Mouse (Mus musculus) left cerebral cortex, postnatal 10 days (tissue): ENCODE measurements around the gene Bhlhe23. TPM values are rescaled to one million over a fixed set of nuclear protein-coding genes. Genes with fewer than 3 reads are reported as not detected.
A peak's percentile ranks its signal among the peaks of the same experiment; 100 is the strongest.

Source experiments
- DNase-seq, 2 experiments: peaks; one replicate each; pipeline ENCODE4 v3.0.0; 2021 to 2022; ENCODE audit warnings: low spot score in 2 of 2, mixed read lengths in 1 of 2; ENCODE audit errors: extremely low spot score in 1 of 2
- intact Hi-C: fragments of 180-260 bp; cut with DNase I; formaldehyde crosslinking; loops from one replicate; pipeline ENCODE4 v1.15.1; 2025
- total RNA-seq, 2 experiments: library from RNA; stranded (reverse); gene quantifications; 2 replicates each; pipeline ENCODE4 v1.2.3; 2021

The Bhlhe23 gene
- total RNA-seq, 2 experiments from 2014 or later, result 0.30 to 0.45 TPM

DNA sequence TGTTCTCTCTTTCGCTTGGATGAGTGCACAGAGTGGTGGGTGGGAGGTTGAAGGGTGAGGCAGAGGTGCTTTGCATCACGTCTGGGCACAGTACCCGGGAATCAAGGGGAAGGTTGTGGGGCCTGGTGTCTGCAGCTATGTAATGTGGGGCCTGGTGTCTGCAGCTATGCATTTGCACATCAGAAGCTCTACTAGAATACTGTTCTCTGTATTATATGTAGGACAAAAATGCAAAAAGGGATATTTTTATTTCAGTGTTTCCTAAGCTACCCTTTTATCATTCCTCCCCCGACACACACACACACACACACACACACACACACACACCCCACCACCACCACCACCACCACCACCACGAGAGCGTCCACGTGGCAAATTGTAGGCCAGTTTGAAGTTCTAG, 41.5 kb downstream of the Bhlhe23 start:
- intact Hi-C loops, result no loop called here
- DNase-seq, result no peak

GRCm38 (mm10) chr2:180731984-180732383, 44.7 kb downstream of the Bhlhe23 start:
- intact Hi-C loops, result no loop called here
- DNase-seq, result no peak

DNA sequence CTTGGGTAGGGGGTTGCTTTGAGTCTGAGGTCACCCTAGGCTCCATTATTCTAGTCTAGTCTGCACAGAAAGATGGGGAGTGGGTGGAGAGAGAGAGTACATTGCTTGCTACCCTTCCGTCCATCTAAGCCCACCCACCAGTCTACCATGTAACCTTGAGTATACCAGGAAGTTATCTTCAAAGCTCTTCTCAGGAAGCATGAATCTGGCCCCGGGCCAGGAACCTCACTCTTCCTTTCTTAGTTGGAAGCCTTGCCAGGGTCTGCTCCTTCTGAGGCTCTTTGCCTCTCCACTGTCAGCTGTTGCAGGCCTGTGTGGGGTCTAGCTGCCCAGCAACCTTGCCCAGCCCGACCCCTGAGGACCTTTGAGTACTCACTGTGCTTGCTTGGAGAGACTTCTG, 45.7 kb downstream of the Bhlhe23 start:
- intact Hi-C loops, result no loop called here
- DNase-seq, result peak in 1 of 2 experiments; percentile 60

GRCm38 (mm10) chr2:180727613-180728021, 49.1 kb downstream of the Bhlhe23 start:
- DNase-seq, result no peak
- intact Hi-C loops, result no loop called here

DNA sequence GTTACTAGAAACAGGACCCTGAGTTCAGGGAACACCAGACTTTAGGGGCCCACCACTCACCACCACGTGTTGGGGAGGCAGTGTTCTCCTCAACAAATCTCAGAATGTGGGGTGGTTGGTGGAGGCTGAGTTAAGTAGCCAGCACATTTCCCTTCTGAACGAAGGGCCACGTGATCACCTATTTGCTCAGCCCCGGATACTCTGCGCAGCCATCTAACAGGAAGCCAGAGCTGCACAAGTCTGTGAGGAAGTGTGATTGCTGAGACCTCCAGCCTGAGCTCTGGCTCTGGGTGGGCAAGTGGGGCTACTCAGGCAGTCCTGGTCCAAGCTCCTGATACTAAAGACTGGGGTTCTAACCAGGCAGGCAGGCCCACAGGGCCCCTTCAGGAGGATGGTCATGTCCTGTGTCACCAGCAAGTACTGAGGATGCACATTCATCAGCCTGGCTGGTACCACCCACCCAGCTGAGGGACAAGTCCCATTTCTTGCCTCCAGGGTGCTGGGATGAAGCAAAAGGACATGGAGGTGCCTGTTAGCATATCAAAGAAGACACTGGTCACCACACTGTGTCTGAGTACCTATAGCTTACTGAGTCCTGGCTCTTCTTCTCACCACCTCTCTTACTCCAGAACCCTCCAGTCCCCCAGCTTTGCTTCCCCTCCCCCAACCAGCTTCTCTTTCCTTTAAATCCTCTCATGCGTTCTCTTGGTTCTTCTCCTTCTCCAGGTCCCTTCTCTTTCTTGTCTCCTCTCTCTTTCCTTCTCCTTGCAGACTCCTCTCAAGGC, 49.9 kb downstream of the Bhlhe23 start:
- intact Hi-C loops, result no loop called here
- no peak for DNase-seq

DNA sequence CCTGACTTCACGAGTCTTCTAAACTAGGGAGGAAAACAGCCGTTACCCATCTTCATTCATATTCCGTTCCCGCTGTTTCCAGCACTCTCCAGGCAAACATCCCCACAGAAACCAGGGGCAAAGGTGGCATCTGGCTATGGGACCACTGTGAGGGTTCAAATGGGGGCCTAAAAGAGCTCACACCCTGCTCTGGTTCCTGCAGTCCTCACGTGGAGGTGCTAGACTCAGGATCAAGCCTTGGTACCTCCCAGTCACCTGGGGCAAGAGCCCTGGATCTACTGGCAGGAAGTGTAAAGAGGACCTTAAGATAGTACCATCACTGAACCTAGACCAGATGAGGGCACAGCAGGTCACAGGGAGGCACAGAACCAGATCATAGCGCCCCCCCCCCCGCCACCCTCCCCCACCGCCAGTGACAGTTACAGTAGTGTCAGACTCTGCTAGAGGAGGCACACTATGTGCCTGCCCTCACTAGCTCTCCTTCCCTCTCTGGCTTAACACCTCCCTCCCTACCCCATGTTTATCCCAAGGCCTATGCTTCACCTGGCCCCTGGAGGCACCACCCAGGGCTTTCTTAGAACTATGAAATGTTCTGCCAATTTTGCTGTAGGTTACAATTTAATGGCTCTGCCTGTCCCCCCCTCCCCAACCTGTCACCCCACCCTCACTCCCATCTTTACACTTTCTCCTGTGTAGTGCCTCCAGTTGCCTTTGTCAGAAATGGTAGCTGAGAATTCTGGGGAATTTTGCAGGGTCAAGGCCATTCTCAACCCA, 50.7 kb downstream of the Bhlhe23 start:
- intact Hi-C loops, result no loop called here
- DNase-seq, result no peak

GRCm38 (mm10) chr2:180725414-180725778, 51.3 kb downstream of the Bhlhe23 start:
- no peak for DNase-seq
- intact Hi-C loops, result no loop called here

- intact Hi-C loops, result no loop called here
- peak in 1 of 2 experiments; percentile 61 for DNase-seq
Observed at GRCm38 (mm10) chr2:180724585-180725413, 51.9 kb downstream of the Bhlhe23 start, which contains the start of gene Slc17a9. Gene Slc17a9, plus strand, starts transcription at chr2:180725263.

Other genes with a start within 250 kb of the Bhlhe23 start
- gene Mrgbp, start 195.6 kb downstream of the Bhlhe23 start, total RNA-seq, result 10 to 100 TPM; 18.9 to 20.1 TPM
- 10 to 100 TPM; 67.3 to 77.1 TPM for gene Ogfr, start 187.7 kb downstream of the Bhlhe23 start, total RNA-seq
- 10 to 100 TPM; 23.4 to 26.5 TPM for gene Col9a3, start 179.1 kb downstream of the Bhlhe23 start, total RNA-seq
- gene Tcfl5, start 134.2 kb downstream of the Bhlhe23 start, total RNA-seq, result 1 to 10 TPM; 4.1 to 5.6 TPM
- 10 to 100 TPM; 56.0 to 56.3 TPM for gene Dido1, start 66.9 kb downstream of the Bhlhe23 start, total RNA-seq
- gene Gid8, start 66.8 kb downstream of the Bhlhe23 start, total RNA-seq, result 10 to 100 TPM; 62.4 to 66.6 TPM
- under 1 TPM; 0.28 to 0.77 TPM for gene Slc17a9, start 51.6 kb downstream of the Bhlhe23 start, total RNA-seq
- 10 to 100 TPM; 62.7 to 67.6 TPM for gene Ythdf1, start 144.0 kb upstream of the Bhlhe23 start, total RNA-seq
- gene Birc7, start 152.1 kb upstream of the Bhlhe23 start, total RNA-seq, result not detected
- 10 to 100 TPM; 39.3 to 39.9 TPM for gene Nkain4, start 177.8 kb upstream of the Bhlhe23 start, total RNA-seq
- gene Arfgap1, start 190.3 kb upstream of the Bhlhe23 start, total RNA-seq, result 100 to 1,000 TPM; 127 to 128 TPM
- under 1 TPM; 0.87 to 0.94 TPM for gene Col20a1, start 209.6 kb upstream of the Bhlhe23 start, total RNA-seq